Mouse (Mus musculus) liver, postnatal 0 days (tissue): ENCODE data around the gene Fam122b. TPM values are rescaled to one million over a fixed set of nuclear protein-coding genes. Genes with fewer than 3 reads are reported as not detected.
"Not testable (repeated sequence)": the region's sequence is repeated elsewhere in the genome, so short reads cannot be mapped to it uniquely, and the experiment has no call there.

Experiments
- ATAC-seq: fragments of 200-750 bp; cut with Nextera tagmentation; 2 replicates; pipeline ENCODE4 v1.8.0; 2017; ENCODE audit warnings: mild to moderate bottlenecking, moderate library complexity
- DNase-seq: peaks from one replicate; pipeline ENCODE4 v3.0.0-alpha.2; 2016
- H3K27ac ChIP-seq: fragments of 300-500 bp; sonication (generic); 2 replicates; pipeline ENCODE4 v1.5.1; 2014; ENCODE audit warnings: antibody characterized with exemption, moderate library complexity, mild to moderate bottlenecking, low read depth
- H3K27me3 ChIP-seq: fragments of 300-500 bp; sonication (generic); 2 replicates; pipeline ENCODE4 v1.6.1; 2014; ENCODE audit warnings: low read length, control low read depth, mixed read lengths; ENCODE audit not compliant: insufficient read depth
- H3K36me3 ChIP-seq: fragments of 300-500 bp; sonication (generic); replicated peaks from 2 replicates; pipeline ENCODE4 v1.6.1; 2014; ENCODE audit warnings: mild to moderate bottlenecking, control low read depth, low read length, moderate library complexity, mixed read lengths; ENCODE audit not compliant: insufficient read depth
- H3K4me1 ChIP-seq: fragments of 300-500 bp; sonication (generic); 2 replicates; pipeline ENCODE4 v1.6.1; 2014; ENCODE audit warnings: antibody characterized with exemption, mild to moderate bottlenecking, control low read depth; ENCODE audit not compliant: insufficient read depth
- H3K4me2 ChIP-seq: fragments of 300-500 bp; sonication (generic); 2 replicates; pipeline ENCODE4 v1.6.1; 2014; ENCODE audit warnings: low read depth, mild to moderate bottlenecking, low read length, moderate library complexity, mixed read lengths
- H3K4me3 ChIP-seq: fragments of 300-500 bp; sonication (generic); 2 replicates; pipeline ENCODE4 v1.5.1; 2014; ENCODE audit warnings: low read depth, low read length
- H3K9ac ChIP-seq: fragments of 300-500 bp; sonication (generic); replicated peaks from 2 replicates; pipeline ENCODE4 v1.6.1; 2014; ENCODE audit warnings: mild to moderate bottlenecking, moderate library complexity
- H3K9me3 ChIP-seq: fragments of 300-500 bp; sonication (generic); 2 replicates; pipeline ENCODE4 v1.6.1; 2016; ENCODE audit warnings: mild to moderate bottlenecking, control low read depth, low read length, mixed read lengths
- CTCF ChIP-seq: sonication (generic); IDR thresholded peaks from 2 replicates; pipeline ENCODE4 v1.5.1; 2016; ENCODE audit warnings: antibody characterized with exemption, low read depth
- EP300 ChIP-seq: IDR thresholded peaks from 2 replicates; pipeline ENCODE4 v1.6.1; 2016; ENCODE audit warnings: antibody characterized with exemption, low read depth, mild to moderate bottlenecking
- WGBS: fragments of 180-500 bp; shearing (Covaris S2); extraction: QIAGEN DNeasy Blood & Tissue Kit; methylation state at CpG from one replicate; pipeline ENCODE4 v1.1.7; 2014; ENCODE audit not compliant: insufficient replicate concordance; 5-methylcytosine and 5-hydroxymethylcytosine counted together
- polyA plus RNA-seq: library from polyadenylated mRNA; unstranded; fragments of >200 nt; fragmentation: Nextera tagmentation; extraction: Ambion mirVana; gene quantifications from 2 replicates; pipeline ENCODE4 v1.2.1, GENCODE M21; 2015

Gene Fam122b
- polyA plus RNA-seq = 2.3 and 2.4 TPM in 2 replicates

- H3K27me3 ChIP-seq = no peaks in the 10 kb centered on the region; the same call in 1 of the 2 replicates
- TF ChIP-seq EP300 (no peak), CTCF (no peak)
- WGBS = 20% methylated on average over 40 of the region's 40 CpGs
- peaks cover 4% of the 10 kb centered on the region; the same call in 1 of the 2 replicates for H3K4me1 ChIP-seq
- no peaks in the 10 kb centered on the region for H3K36me3 ChIP-seq
- peak within 1 kb of the TSS; percentile 71 for H3K27ac ChIP-seq
- peak; percentile 92 for ATAC-seq
- H3K9me3 ChIP-seq = no peaks in the 10 kb centered on the region
- peak within 1 kb of the TSS; percentile 69 for H3K9ac ChIP-seq
- H3K4me2 ChIP-seq = peak within 1 kb of the TSS; percentile 85
- peak within 1 kb of the TSS; percentile 79 for H3K4me3 ChIP-seq
- peak; percentile 92 for DNase-seq
Observed at GRCm38 (mm10) chrX:53269289-53270062, at the start of gene Fam122b. Fam122b (minus strand) TSS chrX:53269805.

- no peak overlapping the region for H3K4me3 ChIP-seq
- H3K27me3 ChIP-seq = 0 out of 2 replicates have a peak, but pooled peaks cover 2% of the 10 kb centered on the region
- ATAC-seq (no peak), DNase-seq (no peak)
- H3K4me1 ChIP-seq = no peaks in the 10 kb centered on the region
- no peak overlapping the region for H3K4me2 ChIP-seq
- no peak overlapping the region for H3K27ac ChIP-seq
- WGBS = 75% methylated on average over 5 of the region's 5 CpGs
- no peaks in the 10 kb centered on the region for H3K36me3 ChIP-seq
- TF ChIP-seq CTCF (no peak), EP300 (no peak)
- no peak overlapping the region for H3K9ac ChIP-seq
- no peaks in the 10 kb centered on the region for H3K9me3 ChIP-seq
Observed at GRCm38 (mm10) chrX:53287924-53288323, 18.3 kb upstream of the Fam122b start.

DNA sequence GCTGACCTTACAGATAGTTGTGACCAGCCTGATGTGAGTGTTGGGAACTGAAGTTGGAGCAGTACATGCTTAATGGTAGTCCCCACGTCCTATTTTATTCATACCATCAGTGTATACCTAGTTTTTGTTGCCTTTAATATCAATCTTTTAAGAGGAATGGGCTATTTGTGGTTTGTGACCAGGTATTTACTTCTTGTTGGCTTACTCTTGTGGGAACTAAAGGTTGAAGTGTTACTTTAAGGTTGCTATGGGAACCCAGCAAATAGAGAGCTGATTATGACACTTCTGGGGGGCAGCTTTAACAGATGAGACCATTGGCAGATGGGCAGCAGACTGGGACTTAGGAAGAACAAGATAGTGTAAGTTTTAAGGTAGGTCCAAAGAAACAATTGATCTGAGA, 3.5 kb upstream of the Fam122b start, which contains the start of gene Fam122c:
Gene Fam122c (plus strand): TSS at position 301 of the 400 bp plus-strand sequence.
- DNase-seq = no peak
- 41% methylated on average over 1 of the region's 1 CpGs for WGBS
- no peak for ATAC-seq
- TF ChIP-seq CTCF = no peak
- TF ChIP-seq EP300 = no peak
- H3K9me3 ChIP-seq = no peaks in the 10 kb centered on the region
- no peak within 1 kb of the TSS for H3K4me2 ChIP-seq
- H3K36me3 ChIP-seq = no peaks in the 10 kb centered on the region
- H3K9ac ChIP-seq = no peak within 1 kb of the TSS
- no peak within 1 kb of the TSS for H3K4me3 ChIP-seq
- H3K4me1 ChIP-seq = peaks cover 4% of the 10 kb centered on the region; the same call in 1 of the 2 replicates
- H3K27ac ChIP-seq = no peak within 1 kb of the TSS
- H3K27me3 ChIP-seq = no peaks in the 10 kb centered on the region

DNA sequence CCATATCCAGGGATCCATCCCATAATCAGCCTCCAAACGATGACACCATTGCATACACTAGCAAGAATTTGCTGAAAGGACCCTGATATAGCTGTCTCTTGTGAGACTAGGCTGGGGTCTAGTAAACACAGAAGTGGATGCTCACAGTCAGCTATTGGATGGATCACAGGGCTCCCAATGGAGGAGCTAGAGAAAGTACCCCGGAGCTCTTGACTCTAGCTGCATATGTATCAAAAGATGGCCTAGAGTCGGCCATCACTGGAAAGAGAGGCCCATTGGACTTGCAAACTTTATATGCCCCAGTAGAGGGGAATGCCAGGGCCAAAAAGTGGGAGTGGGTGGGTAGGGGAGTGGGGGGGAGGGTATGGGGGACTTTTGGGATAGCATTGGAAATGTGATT, 2.0 kb upstream of the Fam122b start:
- not testable (repeated sequence) for H3K9me3 ChIP-seq, H3K4me1 ChIP-seq, H3K27ac ChIP-seq, DNase-seq, H3K4me2 ChIP-seq, H3K27me3 ChIP-seq, H3K9ac ChIP-seq, H3K36me3 ChIP-seq, H3K4me3 ChIP-seq, ATAC-seq
- WGBS = 76% methylated on average over 3 of the region's 3 CpGs

DNA sequence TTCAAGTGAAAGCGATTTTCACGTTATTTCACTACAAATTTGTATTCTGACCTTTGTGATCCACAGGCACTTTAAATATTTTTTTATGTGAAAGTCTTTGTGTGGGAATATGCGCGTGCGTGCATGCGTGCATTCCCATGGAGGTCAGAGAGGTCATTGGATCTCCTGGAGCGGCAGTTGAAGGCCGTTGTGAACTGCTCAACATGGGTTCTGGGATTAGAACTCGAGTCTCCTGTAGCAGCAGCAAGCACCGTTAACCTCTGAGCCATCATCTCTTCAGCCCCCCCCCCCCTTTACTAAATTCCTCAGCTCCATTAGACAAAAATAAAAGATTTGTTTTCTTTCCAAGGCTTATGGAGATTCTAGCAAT, 443 bp upstream of the Fam122b start:
- Histone ChIP-seq H3K27me3 (no peaks in the 10 kb centered on the region; the same call in 1 of the 2 replicates), H3K4me2 (peak overlapping the region; percentile 85), H3K9ac (no peak overlapping the region), H3K4me1 (peaks cover 4% of the 10 kb centered on the region; the same call in 1 of the 2 replicates), H3K27ac (no peak overlapping the region), H3K4me3 (peak overlapping the region; percentile 79), H3K9me3 (no peaks in the 10 kb centered on the region), H3K36me3 (no peaks in the 10 kb centered on the region)
- TF ChIP-seq EP300 (no peak), CTCF (no peak)
- ATAC-seq = peak; percentile 28; the same call in 1 of the 2 replicates
- peak; percentile 11 for DNase-seq
- WGBS = 21% methylated on average over 10 of the region's 10 CpGs

- 13% methylated on average over 10 of the region's 10 CpGs for WGBS
- Histone ChIP-seq H3K9me3 (no peaks in the 10 kb centered on the region), H3K4me2 (peak overlapping the region; percentile 85), H3K9ac (peak overlapping the region; percentile 69), H3K36me3 (no peaks in the 10 kb centered on the region), H3K27ac (no peak overlapping the region), H3K4me3 (peak overlapping the region; percentile 79), H3K27me3 (no peaks in the 10 kb centered on the region; the same call in 1 of the 2 replicates), H3K4me1 (peaks cover 4% of the 10 kb centered on the region; the same call in 1 of the 2 replicates)
- TF ChIP-seq EP300 = no peak
- TF ChIP-seq CTCF = no peak
- DNase-seq (peak; percentile 71), ATAC-seq (peak; percentile 74)
Observed at GRCm38 (mm10) chrX:53268856-53269255, 749 bp downstream of the Fam122b start.
